In the genomic region with DNA sequence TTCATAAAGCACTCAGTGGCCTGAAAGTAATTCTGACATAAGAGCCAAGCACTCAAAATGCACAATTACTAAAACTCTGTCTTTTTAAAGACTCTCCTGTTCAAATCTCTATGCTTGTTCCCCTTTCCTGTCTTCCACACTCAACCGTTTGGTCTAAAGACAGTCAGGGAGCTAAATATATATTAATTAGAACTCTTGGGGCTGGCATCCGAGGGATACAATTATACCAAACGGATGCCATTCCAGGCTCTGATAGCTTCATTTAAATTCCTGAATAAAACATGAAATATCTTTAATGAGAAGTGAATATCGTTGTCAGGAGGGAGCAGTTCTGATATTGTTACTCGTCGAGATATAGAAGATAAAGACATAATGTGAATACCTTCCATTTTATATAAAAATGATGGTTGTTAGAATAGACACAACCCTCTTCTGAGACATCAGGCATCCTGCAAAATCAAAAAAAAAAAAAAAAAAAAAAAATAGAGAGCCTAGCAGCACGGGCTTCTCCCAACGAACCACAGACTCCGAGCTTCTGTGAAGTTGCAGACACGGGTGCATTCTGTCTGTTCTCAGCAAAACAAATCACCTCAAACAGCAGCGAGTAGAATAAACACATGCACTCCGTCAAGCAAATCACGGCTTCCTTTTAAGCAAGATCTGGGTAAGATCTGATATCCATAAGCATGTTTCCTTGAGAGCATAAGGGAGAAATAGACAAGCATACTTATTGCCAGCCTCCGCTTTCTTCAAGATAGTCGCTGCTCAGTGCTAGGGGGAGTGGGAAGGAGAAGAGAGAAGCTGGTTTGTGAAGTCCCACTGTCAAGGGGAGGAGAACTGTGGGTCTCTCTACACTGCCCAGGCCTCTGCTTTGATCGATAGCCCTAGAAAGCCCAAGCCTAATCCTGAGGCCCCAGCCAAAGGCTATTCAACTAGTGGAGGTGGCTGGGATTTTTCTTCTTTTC, we compare ENCODE assay signal across 16 mouse cellular contexts.
DNase-seq lines count a peak whose midpoint lies in the region; ATAC-seq and TF ChIP-seq lines count a peak whose summit lies in the region.
"Had no signal": no experiment of that assay in that cellular context is flagged by ENCODE, and none has a peak within 500 bp of the region (broad histone marks: within the 10 kb centered on the region; RNA-seq: fewer than 3 reads in every experiment).

No protein-coding gene starts in this region.

- H3K4me1 ChIP-seq in hindbrain, embryonic 13.5 days (replicated peaks), result peaks cover 25% of the 10 kb centered on the region
- peaks cover 9% of the 10 kb centered on the region; the same call in 1 of the 2 replicates for H3K4me1 ChIP-seq in hindbrain, embryonic 10.5 days (replicated peaks)
- H3K4me1 ChIP-seq in lung, embryonic 14.5 days (ENCODE audit: insufficient read depth), result 0 out of 2 replicates have a peak, but pooled peaks cover 7% of the 10 kb centered on the region
- H3K4me1 ChIP-seq in hindbrain, embryonic 15.5 days (replicated peaks), result peaks cover 14% of the 10 kb centered on the region; the same call in 1 of the 2 replicates
- H3K4me1 ChIP-seq in thymus, adult 2 months (replicated peaks; ENCODE audit: control insufficient read depth, insufficient read depth, low read length), result no peaks in the 10 kb centered on the region
- H3K4me1 ChIP-seq: liver, embryonic 15.5 days had no signal

- no peak for DNase-seq in hindbrain, embryonic 10.5 days (ENCODE audit: low spot score)
- DNase-seq in lung, embryonic 14.5 days, result peak; percentile 48
- DNase-seq in lung, postnatal 14 days, result no peak
- DNase-seq in brain, embryonic 14.5 days (ENCODE audit: low read depth), result peak; percentile 71
- DNase-seq in thymus, adult 2 months, result no peak
- DNase-seq: adrenal gland, adult 8-10 months; B cell, adult 2 months; cerebellum, adult 11-12 months; cerebellum, postnatal 25 days; gastrocnemius, postnatal 14 days had no signal

- H3K4me3 ChIP-seq in hindbrain, embryonic 13.5 days, result no peak overlapping the region
- H3K4me3 ChIP-seq in hindbrain, embryonic 10.5 days, result no peak overlapping the region
- no peak overlapping the region for H3K4me3 ChIP-seq in lung, embryonic 14.5 days (ENCODE audit: low read depth, low read length)
- H3K4me3 ChIP-seq in hindbrain, embryonic 15.5 days, result no peak overlapping the region
- no peak overlapping the region for H3K4me3 ChIP-seq in thymus, adult 2 months (ENCODE audit: control insufficient read depth, insufficient read depth, low read length)
- H3K4me3 ChIP-seq: left cerebral cortex, adult 2 months; liver, embryonic 15.5 days had no signal

- no peak for ATAC-seq in hindbrain, embryonic 13.5 days (ENCODE audit: low FRiP score)
- no peak for ATAC-seq in lung, embryonic 14.5 days (ENCODE audit: insufficient read depth)
- no peak for ATAC-seq in hindbrain, embryonic 15.5 days (ENCODE audit: low FRiP score, low read depth)
- no peak for ATAC-seq in monocyte, adult 5-6 weeks (replicated peaks; ENCODE audit: insufficient number of reproducible peaks, low FRiP score, low TSS enrichment, poor library complexity, severe bottlenecking)
- ATAC-seq: inflammation-experienced regulatory T-cells, adult 6 months had no signal

- no peak for TF ChIP-seq POLR2A in brain, embryonic 14.5 days (IDR thresholded peaks at IDR 0.05; ENCODE audit: borderline replicate concordance, extremely low read depth, insufficient read depth, insufficient read length, poor library complexity, severe bottlenecking)
- TF ChIP-seq POLR2A in thymus, adult 2 months (IDR thresholded peaks at IDR 0.05; ENCODE audit: control insufficient read depth, extremely low read depth, insufficient read depth, low read length, poor library complexity), result no peak

- H3K9ac ChIP-seq in hindbrain, embryonic 13.5 days, result no peak overlapping the region
- no peak overlapping the region for H3K9ac ChIP-seq in lung, embryonic 14.5 days
- H3K9ac ChIP-seq in hindbrain, embryonic 15.5 days, result no peak overlapping the region
- H3K9ac ChIP-seq: liver, embryonic 15.5 days had no signal

- WGBS in hindbrain, embryonic 13.5 days, result 53% methylated on average over 16 of the region's 16 CpGs
- 73% methylated on average over 16 of the region's 16 CpGs for WGBS in hindbrain, embryonic 10.5 days
- 42% methylated on average over 16 of the region's 16 CpGs for WGBS in lung, embryonic 14.5 days
- 44% methylated on average over 16 of the region's 16 CpGs for WGBS in hindbrain, embryonic 15.5 days
- 79% methylated on average over 16 of the region's 16 CpGs for WGBS in thymus, adult 2 months

- TF ChIP-seq CTCF in lung, embryonic 14.5 days (IDR thresholded peaks at IDR 0.05; ENCODE audit: low read depth), result no peak
- TF ChIP-seq CTCF in brain, embryonic 14.5 days (IDR thresholded peaks at IDR 0.05; ENCODE audit: borderline replicate concordance, extremely low read depth, insufficient read depth, insufficient read length), result no peak
- TF ChIP-seq CTCF in thymus, adult 2 months (IDR thresholded peaks at IDR 0.05; ENCODE audit: borderline replicate concordance, control insufficient read depth, extremely low read depth, insufficient read depth, low read length, poor library complexity), result no peak

- no peaks in the 10 kb centered on the region for H3K9me3 ChIP-seq in hindbrain, embryonic 13.5 days
- H3K9me3 ChIP-seq in hindbrain, embryonic 10.5 days, result no peaks in the 10 kb centered on the region
- no peaks in the 10 kb centered on the region for H3K9me3 ChIP-seq in lung, embryonic 14.5 days (ENCODE audit: low read depth, low read length)
- no peaks in the 10 kb centered on the region for H3K9me3 ChIP-seq in hindbrain, embryonic 15.5 days
- H3K9me3 ChIP-seq: liver, embryonic 15.5 days had no signal

- H3K27ac ChIP-seq in hindbrain, embryonic 13.5 days, result peak overlapping the region; percentile 67
- no peak overlapping the region for H3K27ac ChIP-seq in hindbrain, embryonic 10.5 days
- no peak overlapping the region for H3K27ac ChIP-seq in lung, embryonic 14.5 days (ENCODE audit: low read depth)
- H3K27ac ChIP-seq in hindbrain, embryonic 15.5 days (replicated peaks), result no peak overlapping the region; the same call in 1 of the 2 replicates
- no peak overlapping the region for H3K27ac ChIP-seq in thymus, adult 2 months (ENCODE audit: control insufficient read depth, insufficient read depth, low read length)
- H3K27ac ChIP-seq: left cerebral cortex, adult 2 months; liver, embryonic 15.5 days had no signal

- H3K36me3 ChIP-seq in hindbrain, embryonic 13.5 days, result no peaks in the 10 kb centered on the region
- no peaks in the 10 kb centered on the region for H3K36me3 ChIP-seq in hindbrain, embryonic 10.5 days
- no peaks in the 10 kb centered on the region for H3K36me3 ChIP-seq in lung, embryonic 14.5 days (ENCODE audit: insufficient read depth)
- H3K36me3 ChIP-seq in hindbrain, embryonic 15.5 days, result no peaks in the 10 kb centered on the region
- H3K36me3 ChIP-seq in thymus, adult 2 months (ENCODE audit: control insufficient read depth, insufficient read depth, low read length), result no peaks in the 10 kb centered on the region
- H3K36me3 ChIP-seq: liver, embryonic 15.5 days had no signal

- peak overlapping the region; percentile 1; the same call in 1 of the 2 replicates for H3K4me2 ChIP-seq in hindbrain, embryonic 13.5 days
- 0 out of 2 replicates have a peak overlapping the region, but pooled peaks have one; percentile 4 for H3K4me2 ChIP-seq in lung, embryonic 14.5 days
- 0 out of 2 replicates have a peak overlapping the region, but pooled peaks have one; percentile 19 for H3K4me2 ChIP-seq in hindbrain, embryonic 15.5 days
- H3K4me2 ChIP-seq: liver, embryonic 15.5 days had no signal

- H3K27me3 ChIP-seq in hindbrain, embryonic 13.5 days, result no peaks in the 10 kb centered on the region
- no peaks in the 10 kb centered on the region for H3K27me3 ChIP-seq in hindbrain, embryonic 10.5 days (ENCODE audit: insufficient read depth, poor library complexity, severe bottlenecking)
- no peaks in the 10 kb centered on the region for H3K27me3 ChIP-seq in lung, embryonic 14.5 days (ENCODE audit: insufficient read depth, low read length)
- H3K27me3 ChIP-seq in hindbrain, embryonic 15.5 days, result no peaks in the 10 kb centered on the region
- H3K27me3 ChIP-seq in thymus, adult 2 months (ENCODE audit: control insufficient read depth, insufficient read depth, low read length), result no peaks in the 10 kb centered on the region
- H3K27me3 ChIP-seq: liver, embryonic 15.5 days had no signal

Comparison
In these comparisons a context has a peak if more than half of its experiments do, and no peak if none do; other contexts are left out.
1. DNase-seq: peak in lung, embryonic 14.5 days (single experiment) and brain, embryonic 14.5 days (single experiment); none in hindbrain, embryonic 10.5 days (single experiment), lung, postnatal 14 days (single experiment) and thymus, adult 2 months (single experiment).
2. Peak in every context shown above with its lines, with median percentiles within 50 percentile points of each other: H3K4me2 ChIP-seq.